Mouse (Mus musculus) myocyte (in vitro differentiated cells): ENCODE measurements at regions not wholly inside any gene's neighbourhood (a gene's known extent, or its start where the extent isn't known, plus 50 kb on each side); places are given as distances from the start of the nearest gene placed in this dataset.

ENCODE experiments used
- CEBPB ChIP-seq: IDR thresholded peaks from 2 replicates; pipeline ENCODE4 v1.6.1; 2011; ENCODE audit warnings: mild to moderate bottlenecking, moderate library complexity; ENCODE audit not compliant: poor library complexity, insufficient read depth, severe bottlenecking
- E2F4 ChIP-seq: IDR thresholded peaks from one replicate; pipeline ENCODE4 v1.6.1; 2011; ENCODE audit warnings: mild to moderate bottlenecking, control low read depth, moderate library complexity; ENCODE audit not compliant: insufficient read depth
- MAX ChIP-seq: IDR thresholded peaks from one replicate; pipeline ENCODE4 v1.6.1; 2011; ENCODE audit warnings: low read depth, mild to moderate bottlenecking, control low read depth
- MYOD1 ChIP-seq, 3 experiments: IDR thresholded peaks; one replicate each; pipeline ENCODE4 v1.6.1; 2011; ENCODE audit warnings: control low read depth in 2 of 3, low read depth in 2 of 3, mild to moderate bottlenecking in 2 of 3, moderate library complexity in 1 of 3; ENCODE audit not compliant: insufficient read length in 2 of 3, control insufficient read depth in 1 of 3
- MYOG ChIP-seq, 3 experiments: IDR thresholded peaks; one replicate each; pipeline ENCODE4 v1.6.1; 2011; ENCODE audit warnings: control low read depth in 2 of 3, low read depth in 2 of 3, mild to moderate bottlenecking in 2 of 3; ENCODE audit not compliant: insufficient read length in 2 of 3, control insufficient read depth in 1 of 3, insufficient read depth in 1 of 3
- POLR2A ChIP-seq: IDR thresholded peaks from one replicate; pipeline ENCODE4 v1.6.1; 2011; ENCODE audit warnings: low read depth, mild to moderate bottlenecking, control low read depth, moderate library complexity; ENCODE audit not compliant: insufficient read length
- POLR2AphosphoS2 ChIP-seq: IDR thresholded peaks from one replicate; pipeline ENCODE4 v1.6.1; 2011; ENCODE audit warnings: low read depth, control low read depth; ENCODE audit not compliant: insufficient read length
- REST ChIP-seq: IDR thresholded peaks from one replicate; pipeline ENCODE4 v1.6.1; 2011; ENCODE audit warnings: mild to moderate bottlenecking, control low read depth, moderate library complexity; ENCODE audit not compliant: insufficient read depth, insufficient read length
- SRF ChIP-seq: IDR thresholded peaks from one replicate; pipeline ENCODE4 v1.6.1; 2011; ENCODE audit warnings: low read depth; ENCODE audit not compliant: control insufficient read depth, insufficient read length
- TCF12 ChIP-seq: IDR thresholded peaks from one replicate; pipeline ENCODE4 v1.6.1; 2011; ENCODE audit warnings: mild to moderate bottlenecking, control low read depth; ENCODE audit not compliant: poor library complexity, insufficient read depth, severe bottlenecking
- TCF3 ChIP-seq: IDR thresholded peaks from one replicate; pipeline ENCODE4 v1.6.1; 2011; ENCODE audit warnings: low read depth, control low read depth; ENCODE audit not compliant: insufficient read length
- USF1 ChIP-seq: IDR thresholded peaks from one replicate; pipeline ENCODE4 v1.6.1; 2011; ENCODE audit warnings: low read depth, mild to moderate bottlenecking, control low read depth, moderate library complexity

- TF ChIP-seq POLR2A (no peak), POLR2AphosphoS2 (no peak), MAX (no peak), TCF12 (no peak), MYOD1 (IDR thresholded peaks at IDR 0.05; ENCODE audit: control insufficient read depth in 1 of 3, insufficient read length in 2 of 3, low read depth in 2 of 3) (no peak), E2F4 (no peak), TCF3 (no peak), USF1 (no peak), CEBPB (no peak), SRF (no peak), MYOG (IDR thresholded peaks at IDR 0.05; ENCODE audit: control insufficient read depth in 1 of 3, insufficient read depth in 1 of 3, insufficient read length in 2 of 3, low read depth in 2 of 3) (no peak), REST (no peak)
Observed at GRCm38 (mm10) chr12:78086016-78086415, 108.0 kb upstream of the Gm6657 start.
